Mouse (Mus musculus) c-Kit-negative CD71-positive TER-119-positive erythroid progenitor cells, embryonic 14.5 days (primary cell): ENCODE data around the gene Fez2.

ENCODE experiments used
- DNase-seq: peaks from one replicate; pipeline ENCODE4 v3.0.0-alpha.2; 2013; ENCODE audit warnings: low read depth, low spot score

The Fez2 gene

DNA sequence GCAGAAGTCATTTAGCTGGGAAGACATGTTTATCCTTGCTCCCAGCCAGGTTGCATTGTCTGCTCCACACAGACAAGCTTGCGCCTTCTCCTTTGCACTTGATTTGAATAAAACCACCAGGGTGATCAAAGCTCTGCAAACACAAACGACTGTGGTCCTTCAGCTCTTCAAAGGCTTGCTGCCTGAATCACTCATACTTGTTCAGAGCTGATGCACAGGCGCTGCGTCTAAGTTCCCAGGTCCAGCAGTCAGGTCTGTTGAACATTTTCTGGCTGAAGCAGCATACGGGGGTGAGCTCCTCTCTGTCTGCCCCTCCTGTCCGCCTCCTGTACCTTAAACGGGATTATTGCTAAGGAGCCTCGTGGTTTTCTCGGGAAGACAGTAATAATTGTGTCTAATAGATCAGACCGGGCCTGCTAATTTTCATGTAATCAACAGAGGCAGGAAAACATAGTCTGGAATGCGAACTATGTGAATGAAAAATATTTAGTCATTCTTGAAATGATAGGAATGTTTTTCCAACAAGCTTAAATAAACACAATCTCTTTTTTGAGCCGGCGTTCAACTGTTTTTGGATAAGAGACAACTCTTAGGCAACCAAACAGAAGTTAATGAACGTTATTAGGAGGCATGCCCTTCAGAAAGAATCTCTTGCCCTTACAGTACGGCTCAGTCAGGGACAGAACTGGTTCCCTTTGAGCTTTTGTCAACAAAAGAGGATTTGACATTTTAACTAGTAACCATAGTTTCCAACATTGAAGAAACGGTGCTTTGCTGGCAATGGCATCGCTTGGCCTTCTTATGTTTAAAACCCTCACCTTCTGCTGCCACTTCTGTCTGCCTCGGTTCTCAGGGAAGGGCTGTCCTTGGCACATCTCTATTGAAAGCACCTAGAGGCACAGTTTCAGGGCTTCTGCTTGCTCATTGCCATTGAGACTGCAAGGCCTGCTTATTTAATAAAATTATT lies 95.3 kb downstream of the Fez2 start:
- no peak for DNase-seq

DNA sequence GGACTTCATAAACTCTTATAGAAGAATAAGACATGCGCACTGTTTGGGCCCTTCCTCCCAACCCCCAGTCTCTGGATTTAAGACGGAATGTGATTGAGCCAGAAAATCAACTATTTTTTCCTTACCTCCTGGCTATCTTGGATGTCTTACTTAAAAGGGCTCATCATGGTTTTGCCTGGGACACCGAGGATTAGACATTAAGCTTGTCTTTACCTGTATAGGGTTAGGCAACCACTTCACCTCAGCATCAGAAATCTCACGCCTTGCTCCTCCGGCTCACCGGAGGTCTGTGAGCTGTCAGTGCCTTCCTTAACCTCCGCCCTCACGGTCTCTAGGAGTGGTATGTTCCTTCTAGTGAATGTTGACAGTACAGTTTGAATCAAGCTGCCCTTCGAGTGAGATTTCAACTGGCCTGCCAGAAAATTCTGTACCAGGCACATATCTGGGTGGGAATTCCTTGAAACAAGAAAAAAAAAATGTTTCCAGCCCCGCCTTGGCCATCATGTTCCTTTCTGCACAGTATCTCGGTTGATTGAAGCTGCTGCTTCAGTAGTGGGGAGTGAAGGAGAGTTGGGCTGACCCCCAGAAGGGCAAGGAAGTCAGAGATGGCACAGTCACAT lies 96.6 kb downstream of the Fez2 start:
- DNase-seq, result no peak
